Mouse (Mus musculus): ENCODE data around the gene Skap1.

The Skap1 gene

DNA sequence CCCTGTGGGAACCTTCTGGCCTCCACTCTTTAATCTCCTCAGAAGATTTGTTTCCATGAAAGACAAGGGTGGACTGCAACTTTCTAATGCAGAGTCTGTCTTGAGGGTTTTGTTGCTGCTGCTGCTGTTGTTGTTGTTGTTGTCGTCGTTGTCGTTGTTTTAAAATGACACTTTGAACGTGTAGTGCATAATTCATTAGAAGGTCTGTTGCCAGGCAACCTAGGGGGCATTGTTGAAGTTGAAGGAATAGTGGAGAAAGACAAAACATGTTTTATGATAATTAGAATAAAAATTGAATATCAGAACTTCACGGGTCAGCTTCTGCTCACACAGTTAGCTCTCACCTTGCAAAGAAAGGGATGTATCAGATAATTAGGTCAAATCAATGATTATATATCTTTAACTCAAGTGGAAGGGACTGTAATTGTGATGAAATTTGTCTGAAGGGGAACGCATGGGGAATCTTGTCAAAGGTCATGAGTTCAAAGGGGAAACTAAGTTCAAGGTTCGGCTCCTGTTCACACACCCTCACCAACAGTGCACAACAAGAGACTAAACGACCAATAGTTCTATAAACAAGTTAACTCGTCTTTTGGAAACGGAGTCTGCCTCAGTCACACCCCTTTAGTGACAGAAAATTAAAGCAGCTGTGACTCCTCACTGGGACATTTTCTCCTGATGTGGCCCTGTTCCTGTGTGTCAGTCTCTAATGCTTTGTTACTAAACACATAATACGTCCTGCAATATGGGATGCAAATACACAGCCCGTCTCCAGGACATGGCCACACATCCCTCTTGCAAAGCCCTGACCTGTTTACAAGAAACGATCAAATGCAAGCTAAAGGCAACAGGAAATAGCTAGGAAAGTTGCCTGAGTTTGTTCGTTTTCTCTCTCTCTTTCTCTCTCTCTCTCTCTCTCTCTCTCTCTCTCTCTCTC, 112.4 kb downstream of the Skap1 start:
- peak; percentile 25 for DNase-seq

DNA sequence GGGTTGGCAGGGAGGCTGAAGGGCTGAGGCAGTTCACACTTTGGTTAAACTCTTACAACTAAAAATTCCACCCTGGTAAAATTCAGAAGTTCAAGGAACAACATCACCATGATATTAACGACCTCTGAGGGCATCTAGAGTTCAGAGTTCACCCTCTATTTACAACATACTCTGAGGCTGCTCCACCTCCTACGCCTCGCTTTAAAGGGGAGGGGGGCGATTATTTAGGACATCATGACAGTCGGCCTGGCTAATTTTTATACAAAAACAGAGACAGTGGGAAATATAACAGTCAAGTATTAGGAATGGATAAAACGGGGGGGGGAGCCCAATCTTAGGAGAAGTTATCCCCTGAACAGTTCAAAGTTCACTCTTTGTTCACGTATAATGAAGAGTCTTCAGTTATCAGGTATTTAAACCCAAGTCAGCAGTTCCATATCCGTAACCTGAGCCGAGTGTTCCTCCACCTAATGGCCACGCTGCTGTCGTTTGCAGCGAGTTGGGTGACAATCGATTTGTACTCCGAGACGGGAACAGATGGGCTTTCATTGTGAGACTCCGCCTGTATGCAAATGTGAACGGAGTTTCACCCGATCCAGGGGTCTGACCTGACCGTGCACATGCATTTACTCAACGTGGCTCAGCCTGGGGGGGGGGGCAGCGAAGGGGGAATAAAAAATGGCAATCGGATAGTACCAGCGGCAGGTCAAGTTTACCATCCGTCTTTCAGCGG, 114.3 kb downstream of the Skap1 start:
- peak; percentile 62 for DNase-seq

DNA sequence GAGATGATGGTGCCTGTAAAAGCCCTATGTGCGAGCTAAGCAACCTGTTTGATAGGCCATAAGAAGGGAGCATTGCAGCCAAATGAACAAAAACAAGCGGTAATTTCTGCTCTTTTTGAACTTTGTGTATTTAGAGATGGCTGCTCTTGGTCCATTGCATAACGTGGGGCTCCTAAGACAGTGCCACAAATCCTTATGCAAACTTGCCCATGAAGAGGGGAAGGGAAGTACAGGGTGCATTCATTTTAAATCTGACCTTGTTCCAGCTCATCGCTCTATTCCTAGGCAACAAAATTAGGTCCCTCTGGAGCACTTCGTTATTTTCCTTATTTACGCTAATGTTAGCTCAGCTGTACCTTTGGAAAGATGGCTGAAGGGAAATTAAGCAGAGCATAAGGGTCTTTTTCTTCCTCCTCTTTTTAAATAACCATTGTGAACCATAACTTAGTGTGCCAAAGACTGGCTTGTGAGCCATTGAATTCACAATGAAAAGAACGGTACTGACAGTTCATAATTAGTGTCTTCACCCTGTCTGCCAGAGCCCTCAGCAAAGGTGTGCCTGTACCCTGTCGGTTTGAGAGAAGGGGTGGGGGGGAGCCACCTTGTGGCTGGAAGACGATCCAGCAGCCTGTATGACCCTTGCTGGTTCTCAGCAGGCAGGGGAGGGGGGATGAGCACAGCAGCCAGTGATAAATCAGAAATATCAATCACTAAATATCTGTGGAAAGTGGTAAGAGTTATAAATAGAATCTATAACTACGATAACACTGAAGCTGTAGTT, 117.4 kb downstream of the Skap1 start:
- DNase-seq = peak; percentile 69

DNA sequence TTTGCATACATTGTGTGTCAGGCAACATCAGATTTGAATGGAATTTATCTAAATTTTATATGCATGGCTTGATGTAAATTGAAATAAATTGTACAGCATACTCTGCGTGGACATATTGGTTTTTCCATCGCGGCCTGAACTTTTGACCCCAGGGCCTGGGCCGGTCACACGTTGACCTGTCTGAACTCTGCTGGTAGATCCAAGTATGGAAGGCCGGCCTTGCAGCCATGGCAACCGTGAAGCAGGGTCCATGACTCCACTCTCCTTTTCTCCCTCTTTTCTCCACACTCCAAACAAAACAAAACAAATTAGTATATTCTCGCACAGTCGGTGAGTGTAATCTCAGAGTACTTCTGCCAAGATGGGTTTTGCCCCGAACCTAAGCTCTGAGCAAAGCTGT, 118.2 kb downstream of the Skap1 start:
- DNase-seq = peak; percentile 22

DNA sequence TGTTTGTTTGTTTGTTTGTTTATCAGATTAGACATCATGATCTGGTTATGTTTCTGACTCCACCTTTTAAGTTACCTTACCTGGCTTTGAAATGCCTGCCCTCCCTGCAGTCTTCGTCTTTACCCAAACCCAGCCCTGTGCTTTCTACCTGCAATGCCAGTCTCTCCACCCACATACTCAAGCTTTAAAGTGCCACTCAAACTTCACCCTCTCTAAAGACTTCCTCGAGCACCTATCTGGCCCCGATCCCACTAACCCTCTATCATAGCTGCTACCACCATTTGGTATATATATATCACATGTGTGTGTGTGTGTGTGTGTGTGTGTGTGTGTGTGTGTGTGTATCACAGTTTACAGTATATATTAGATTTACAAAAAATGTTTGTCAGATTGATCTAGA, 125.4 kb downstream of the Skap1 start:
- no peak for DNase-seq

DNA sequence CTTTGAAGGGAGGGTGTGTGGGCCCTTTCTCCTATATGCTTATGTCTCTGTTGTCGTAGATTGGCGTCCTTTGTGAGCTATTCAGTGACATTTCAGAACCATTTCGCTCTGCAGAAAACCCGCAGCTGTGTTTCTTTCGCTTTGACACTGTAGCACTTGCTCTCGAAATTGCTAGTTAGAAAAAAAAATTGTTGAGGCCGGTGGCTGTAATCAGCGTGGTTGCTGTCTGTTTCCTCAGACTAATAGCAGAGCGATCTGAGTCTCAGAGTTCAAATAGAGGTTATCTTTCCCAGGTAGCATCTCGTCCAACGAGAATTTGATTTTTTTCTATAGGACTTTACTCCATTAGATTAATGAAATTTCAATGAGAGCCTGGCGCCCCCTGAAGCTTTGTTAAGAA, 131.5 kb downstream of the Skap1 start:
- DNase-seq = no peak

DNA sequence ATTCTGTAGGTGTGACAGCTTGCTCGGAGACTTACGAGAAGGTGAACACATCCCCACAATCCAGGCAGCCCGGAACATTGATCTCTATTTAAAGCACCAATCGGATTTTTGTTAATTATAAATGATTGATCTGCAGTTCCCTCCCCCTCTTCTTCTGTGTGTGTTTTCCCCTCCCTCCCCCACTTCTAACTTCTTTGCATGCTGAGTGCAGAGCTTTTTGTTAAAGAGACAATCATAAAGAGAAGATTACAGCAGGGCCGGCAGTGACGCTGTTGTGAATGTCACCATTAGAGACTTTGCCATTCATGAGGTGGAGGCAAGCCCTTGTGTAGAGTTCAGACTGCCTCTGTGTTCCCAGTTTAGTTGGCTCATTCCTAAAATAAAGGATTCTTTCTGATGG, 131.9 kb downstream of the Skap1 start:
- no peak for DNase-seq

DNA sequence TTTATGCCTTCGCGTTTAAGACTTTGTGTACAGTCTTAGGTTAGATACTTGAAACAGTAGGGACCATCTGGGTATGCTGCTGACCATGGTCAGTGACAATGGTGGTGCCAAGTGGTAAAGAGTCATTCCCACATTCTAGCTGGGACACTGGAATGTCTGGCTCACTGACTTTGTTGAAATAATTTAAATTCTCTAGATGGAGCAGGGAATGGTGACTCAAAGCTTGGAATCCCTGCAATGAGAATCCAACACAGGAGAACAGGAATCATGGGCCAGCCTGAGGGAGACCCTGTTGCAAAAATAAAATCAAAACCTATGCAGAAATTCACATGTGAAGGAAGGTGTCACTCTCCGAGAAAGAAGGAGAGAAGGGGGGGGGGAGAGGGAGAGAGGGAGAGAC, 138.4 kb downstream of the Skap1 start:
- DNase-seq = no peak

DNA sequence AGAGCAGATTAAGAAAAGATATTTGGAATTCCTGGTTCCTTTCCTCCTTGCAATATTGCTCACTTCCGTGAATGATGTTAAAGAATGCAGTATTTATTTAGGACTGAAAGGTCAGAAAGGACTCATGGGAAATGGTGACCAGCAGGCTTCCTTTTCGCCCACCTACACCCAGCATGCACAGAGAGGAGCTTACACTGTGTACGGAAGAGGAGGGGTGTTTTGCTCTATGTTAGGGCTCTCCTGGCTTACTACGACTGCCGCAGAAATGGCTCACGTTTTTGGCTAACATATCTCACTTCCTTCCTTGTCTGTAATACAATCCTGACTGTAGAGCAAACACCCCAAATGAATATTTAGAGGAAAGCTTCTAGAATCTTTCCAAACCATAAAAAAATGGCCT, 139.9 kb downstream of the Skap1 start:
- no peak for DNase-seq

DNA sequence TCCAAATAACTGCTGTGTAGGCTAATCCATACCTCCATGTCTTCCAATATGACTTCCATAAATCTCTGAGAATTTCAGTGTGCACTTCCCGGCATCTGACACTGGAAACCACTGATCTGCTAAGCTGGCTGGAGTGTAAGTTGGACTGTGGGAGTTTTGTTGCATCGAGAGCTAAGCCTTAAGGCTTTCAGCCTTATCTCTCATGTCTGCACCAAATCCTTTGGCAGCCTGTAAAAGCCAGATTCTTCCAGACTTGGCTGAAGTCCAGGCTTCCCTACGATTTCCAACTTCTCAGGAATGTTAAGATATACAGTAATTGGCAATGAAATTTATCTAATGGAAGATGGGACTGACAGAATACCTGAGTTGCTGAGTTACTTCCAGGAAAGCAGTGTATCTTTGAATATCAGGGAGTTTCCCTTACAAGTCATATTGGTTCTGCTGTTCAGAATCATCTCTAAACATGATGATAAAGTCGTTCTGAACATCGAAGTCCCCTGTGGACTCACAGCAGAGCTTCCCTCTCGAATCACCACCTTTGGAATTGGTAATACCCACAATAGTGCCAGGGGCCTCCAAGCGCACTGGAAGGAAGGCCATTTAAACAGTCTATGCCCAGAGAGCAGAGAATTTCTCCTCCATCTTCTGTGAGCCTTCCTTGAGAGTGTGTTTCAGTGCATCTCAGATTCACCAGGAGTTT, 140.5 kb downstream of the Skap1 start:
- DNase-seq = peak; percentile 15

DNA sequence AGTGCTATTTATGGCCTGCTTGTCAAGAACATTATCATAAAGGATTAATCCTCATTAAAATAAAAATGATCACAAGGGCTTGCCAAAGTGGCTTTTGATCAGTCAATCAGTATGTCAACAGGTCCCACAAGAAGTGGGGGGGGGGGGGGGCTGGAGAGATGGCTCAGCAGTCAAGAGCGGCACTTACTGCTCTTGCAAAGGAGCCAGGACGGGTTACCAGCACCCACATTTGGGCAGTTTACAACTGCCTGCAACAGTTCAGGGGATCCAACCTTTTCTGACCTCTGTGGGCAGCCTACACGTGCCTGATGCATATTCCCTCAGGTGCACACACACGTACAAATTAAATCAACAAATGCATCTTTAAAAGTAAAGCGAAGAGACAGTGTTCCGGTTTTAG, 141.1 kb downstream of the Skap1 start:
- DNase-seq = no peak

DNA sequence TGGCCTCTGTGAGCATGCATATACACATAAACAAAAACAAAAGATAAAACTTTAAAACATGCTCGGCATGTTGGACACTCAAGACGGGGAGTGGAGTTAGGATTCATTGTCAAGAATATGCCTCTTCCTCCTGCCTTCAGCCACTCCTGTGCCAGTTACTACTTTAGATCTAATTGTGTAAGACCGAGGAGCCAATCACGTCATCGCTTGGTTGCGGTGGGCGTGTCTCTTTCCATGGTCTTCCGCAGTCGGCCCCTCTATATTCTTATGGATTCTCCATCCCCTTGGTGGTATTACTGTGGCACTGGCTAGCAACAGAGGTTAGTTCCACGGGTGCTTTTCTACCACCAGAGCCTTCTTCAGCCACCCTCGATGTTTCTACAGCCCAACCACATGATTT, 148.2 kb downstream of the Skap1 start:
- no peak for DNase-seq

DNA sequence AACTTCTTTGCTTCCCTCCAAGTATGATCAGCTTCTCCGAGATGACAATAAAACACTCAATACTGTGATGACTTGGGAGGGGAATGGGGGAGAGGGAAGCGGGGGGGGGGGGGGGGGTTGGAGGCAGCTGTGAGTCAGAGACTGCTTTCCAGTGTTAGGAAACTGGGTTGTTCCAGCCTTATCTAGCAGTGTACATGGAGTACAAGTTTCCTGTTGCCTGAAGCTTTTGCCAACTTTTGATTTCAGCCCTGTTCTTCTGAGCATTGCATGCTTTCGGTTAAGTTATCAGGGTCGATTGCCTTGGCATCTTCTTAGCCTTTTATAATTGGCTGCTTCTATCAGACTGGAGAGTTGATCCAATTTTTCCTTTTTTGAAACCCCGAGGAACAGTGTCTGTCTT, 152.4 kb downstream of the Skap1 start:
- DNase-seq = no peak

DNA sequence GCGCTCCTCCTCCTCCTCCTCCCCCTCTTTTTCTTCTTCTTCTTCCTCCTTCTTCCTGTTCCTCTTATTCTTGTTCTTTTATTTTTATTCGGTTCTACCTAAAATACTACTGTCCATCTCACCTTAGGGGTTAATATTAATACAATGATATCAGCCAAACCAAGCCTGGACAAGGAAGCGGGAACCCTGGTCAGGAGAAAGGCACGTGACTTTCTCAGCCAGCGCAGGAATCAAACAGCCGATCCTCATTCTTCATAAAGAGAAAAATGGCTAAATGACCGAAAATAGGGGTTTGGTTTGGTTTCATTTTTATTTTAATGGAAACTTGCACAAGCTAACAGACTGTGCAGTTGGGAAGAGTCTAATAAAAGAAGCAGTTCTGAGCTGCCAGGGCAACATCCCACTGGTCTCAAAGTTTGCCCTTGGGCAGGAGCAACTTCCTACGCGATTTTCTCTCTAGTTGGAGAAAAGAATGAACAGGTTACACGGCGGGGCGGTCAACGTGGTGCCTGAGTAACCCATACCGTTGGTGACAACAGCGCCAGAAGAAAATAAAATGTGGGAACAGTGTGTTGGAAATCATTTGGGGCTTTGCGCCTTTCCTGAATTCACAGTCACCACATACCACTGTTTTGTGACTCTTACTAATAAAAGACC, 154.5 kb downstream of the Skap1 start:
- no peak for DNase-seq

DNA sequence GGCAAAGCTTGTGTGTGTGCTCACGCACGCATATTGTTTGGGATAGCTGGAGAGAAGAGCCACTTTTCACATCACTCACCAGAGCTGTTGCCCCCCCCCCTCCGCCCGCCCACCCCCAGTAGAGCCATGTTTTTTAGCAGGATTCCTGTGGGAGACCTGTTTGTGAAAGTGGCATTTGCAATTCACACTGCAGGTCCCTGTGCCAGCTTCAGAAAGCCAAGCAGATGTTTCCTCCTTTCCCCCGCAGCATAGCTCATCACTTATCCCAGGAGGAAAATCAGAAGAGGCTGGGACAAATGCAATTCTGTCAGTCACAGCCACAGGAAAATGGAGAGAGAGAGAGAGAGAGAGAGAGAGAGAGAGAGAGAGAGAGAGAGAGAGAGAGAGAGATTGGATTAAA, 155.2 kb downstream of the Skap1 start:
- peak; percentile 13 for DNase-seq

DNA sequence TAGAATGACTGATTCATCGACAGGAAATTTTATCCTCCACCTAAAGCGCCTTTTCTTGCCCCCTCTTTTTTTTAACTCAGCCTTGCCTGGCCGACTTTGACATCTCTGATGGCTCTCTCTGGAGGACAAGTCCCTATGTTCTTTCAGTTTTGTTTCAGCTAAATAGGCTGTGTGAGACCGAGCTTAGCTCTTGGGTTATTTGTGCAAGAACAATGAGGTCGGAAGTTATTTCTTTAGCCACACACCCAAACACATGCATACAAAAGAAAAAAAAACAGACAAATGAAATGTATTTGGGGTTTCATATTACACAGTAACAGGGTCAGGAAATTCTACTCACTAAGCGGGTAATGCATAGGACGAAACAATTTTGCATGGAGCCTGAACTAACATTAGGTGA, 155.6 kb downstream of the Skap1 start:
- no peak for DNase-seq

DNA sequence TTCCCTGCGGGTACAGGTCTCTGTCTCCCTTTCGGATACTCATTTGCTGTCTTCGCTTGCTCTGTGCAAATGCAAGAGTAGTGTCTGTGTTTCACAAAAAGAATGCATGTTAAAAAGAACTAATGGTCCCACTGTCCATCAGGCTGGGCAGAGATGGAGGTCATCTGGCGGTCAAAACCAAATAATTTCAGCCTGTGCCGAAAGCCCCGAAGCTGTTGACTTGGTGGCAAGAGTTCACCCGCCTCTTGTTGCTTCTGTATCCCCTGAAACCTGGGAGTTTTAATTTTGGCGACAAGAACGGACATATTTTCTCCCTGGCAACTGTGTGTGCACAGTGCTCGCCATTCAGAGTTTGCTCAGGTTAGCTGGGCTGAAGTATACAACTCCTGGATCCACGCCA, 156.3 kb downstream of the Skap1 start:
- no peak for DNase-seq

DNA sequence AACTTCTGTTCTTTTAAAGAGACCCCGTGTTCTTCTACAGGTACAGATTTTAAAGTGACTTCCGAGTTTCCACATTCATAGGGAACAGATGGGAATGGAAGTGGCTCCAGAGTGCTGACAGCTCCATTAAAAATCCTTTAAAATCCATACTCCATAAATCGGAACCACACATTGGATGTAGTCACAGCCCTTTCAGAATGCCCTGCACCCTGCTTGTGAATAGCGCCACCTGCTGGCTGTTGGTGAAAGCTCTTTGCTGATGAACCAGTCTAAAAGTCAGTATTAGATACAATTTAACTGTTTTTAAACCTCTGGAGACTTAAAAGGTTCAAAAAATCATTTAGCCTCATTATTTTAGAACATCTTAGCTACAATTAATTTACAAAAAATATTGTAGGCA, 156.8 kb downstream of the Skap1 start:
- peak; percentile 78 for DNase-seq

DNA sequence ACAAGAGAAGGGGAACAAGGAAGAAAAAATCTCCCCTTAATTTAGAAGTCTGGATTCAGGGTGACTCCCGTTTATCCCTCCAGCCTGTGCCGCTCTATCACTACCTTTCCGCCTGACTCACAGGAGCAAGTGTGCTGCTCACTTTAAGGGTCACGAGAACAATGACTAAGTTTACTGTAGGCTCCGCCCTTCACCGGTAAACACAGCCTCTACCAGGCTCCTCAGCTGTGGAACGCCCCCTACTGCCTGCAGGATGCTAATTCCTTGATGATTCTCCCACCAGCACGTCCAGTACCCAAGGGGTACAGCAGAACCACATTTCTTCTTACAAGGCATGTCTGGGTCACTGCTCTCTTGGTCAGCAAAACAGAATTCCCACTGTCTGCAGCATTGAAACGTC, 158.4 kb downstream of the Skap1 start:
- peak; percentile 63 for DNase-seq

DNA sequence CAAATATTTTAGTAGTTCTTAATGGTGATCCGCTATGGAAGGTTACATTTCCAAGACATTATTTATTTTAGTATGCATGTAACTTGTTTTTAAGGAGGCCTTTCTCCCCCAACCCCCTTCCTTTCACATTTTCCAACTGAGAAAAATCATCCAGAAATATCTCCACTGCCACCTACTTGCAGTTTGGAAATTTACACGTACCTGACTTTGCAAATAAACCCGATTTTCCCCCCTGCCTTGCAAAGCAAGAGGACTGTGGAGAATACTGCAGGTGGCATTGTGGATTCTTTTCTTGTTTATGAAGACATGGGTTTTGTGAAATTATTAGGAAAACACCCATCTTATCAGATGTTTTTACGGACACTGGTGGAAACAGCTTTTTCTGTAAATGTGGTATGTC, 160.0 kb downstream of the Skap1 start:
- DNase-seq = peak; percentile 16

DNA sequence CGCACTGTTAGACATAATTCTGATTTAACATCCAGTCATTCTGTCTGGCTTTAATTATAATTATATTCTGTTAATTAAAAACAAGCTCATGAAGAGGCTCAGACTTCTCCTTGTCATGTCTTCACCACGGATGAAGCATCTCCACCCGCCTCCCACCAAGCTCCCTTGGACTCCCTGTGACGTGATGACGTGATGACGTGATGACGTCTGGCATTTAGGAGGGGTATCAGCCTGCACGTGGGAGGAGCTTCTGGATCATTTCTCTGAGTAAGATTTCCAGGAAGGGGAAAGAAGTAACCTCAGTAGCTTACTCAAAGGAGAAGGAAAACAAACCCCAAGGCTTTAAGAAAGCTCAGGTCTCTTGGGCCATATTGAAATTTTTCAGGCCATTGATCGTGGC, 165.4 kb downstream of the Skap1 start:
- peak; percentile 76 for DNase-seq

DNA sequence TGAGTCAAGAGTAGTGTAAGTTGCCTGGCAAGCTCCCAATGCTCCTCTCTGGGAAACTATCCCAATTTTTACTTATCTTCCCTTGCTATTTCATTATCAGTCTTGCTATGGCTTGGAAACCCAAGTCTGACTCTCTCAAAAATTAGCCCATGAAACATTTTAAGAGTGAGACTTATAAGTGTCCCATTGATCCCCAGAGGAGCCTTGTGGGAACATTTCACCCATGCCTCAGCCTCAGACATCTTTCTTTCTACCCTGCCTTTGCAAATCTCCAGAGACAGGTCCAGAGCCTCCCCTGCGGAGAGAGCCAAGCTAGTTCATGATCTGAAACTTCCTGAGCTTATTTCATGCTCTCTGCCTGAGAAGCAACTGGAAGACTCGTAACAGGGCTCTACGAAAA, 167.1 kb downstream of the Skap1 start:
- DNase-seq = no peak
